Mouse (Mus musculus) forebrain, embryonic 15.5 days (tissue): ENCODE data around the gene Cln6. TPM values are rescaled to one million over a fixed set of nuclear protein-coding genes. Genes with fewer than 3 reads are reported as not detected.
"Not testable (repeated sequence)": the region's sequence is repeated elsewhere in the genome, so short reads cannot be mapped to it uniquely, and the experiment has no call there.

Experiments
- ATAC-seq: fragments of 200-750 bp; cut with Nextera tagmentation; replicated peaks from 2 replicates; pipeline ENCODE4 v1.8.0; 2017; ENCODE audit warnings: mild to moderate bottlenecking, moderate TSS enrichment, moderate library complexity
- H3K27ac ChIP-seq: fragments of 300-500 bp; sonication (generic); replicated peaks from 2 replicates; pipeline ENCODE4 v1.5.1; 2015; ENCODE audit warnings: mild to moderate bottlenecking, inconsistent platforms
- H3K27me3 ChIP-seq: fragments of 300-500 bp; sonication (generic); 2 replicates; pipeline ENCODE4 v1.6.1; 2015; ENCODE audit warnings: inconsistent platforms
- H3K36me3 ChIP-seq: fragments of 300-500 bp; sonication (generic); 2 replicates; pipeline ENCODE4 v1.6.1; 2015; ENCODE audit warnings: mild to moderate bottlenecking, inconsistent platforms
- H3K4me1 ChIP-seq: fragments of 300-500 bp; sonication (generic); 2 replicates; pipeline ENCODE4 v1.6.1; 2015; ENCODE audit warnings: inconsistent platforms
- H3K4me2 ChIP-seq: fragments of 300-500 bp; sonication (generic); replicated peaks from 2 replicates; pipeline ENCODE4 v1.6.1; 2015; ENCODE audit warnings: mild to moderate bottlenecking, inconsistent platforms
- H3K4me3 ChIP-seq: fragments of 300-500 bp; sonication (generic); 2 replicates; pipeline ENCODE4 v1.5.1; 2015; ENCODE audit warnings: mild to moderate bottlenecking, inconsistent platforms
- H3K9ac ChIP-seq: fragments of 300-500 bp; sonication (generic); replicated peaks from 2 replicates; pipeline ENCODE4 v1.6.1; 2015; ENCODE audit warnings: mild to moderate bottlenecking, inconsistent platforms
- H3K9me3 ChIP-seq: fragments of 300-500 bp; sonication (generic); 2 replicates; pipeline ENCODE4 v1.6.1; 2016; ENCODE audit warnings: inconsistent platforms
- WGBS: fragments of 180-500 bp; shearing (Covaris S2); methylation state at CpG from one replicate; pipeline ENCODE4 v1.1.7; 2015; ENCODE audit warnings: mixed read lengths; 5-methylcytosine and 5-hydroxymethylcytosine counted together
- polyA plus RNA-seq: library from polyadenylated mRNA; unstranded; fragments of >200 nt; fragmentation: Nextera tagmentation; extraction: Ambion mirVana; gene quantifications from 2 replicates; pipeline ENCODE4 v1.2.1, GENCODE M21; 2015

The Cln6 gene
- polyA plus RNA-seq = 5.4 and 5.9 TPM in 2 replicates

DNA sequence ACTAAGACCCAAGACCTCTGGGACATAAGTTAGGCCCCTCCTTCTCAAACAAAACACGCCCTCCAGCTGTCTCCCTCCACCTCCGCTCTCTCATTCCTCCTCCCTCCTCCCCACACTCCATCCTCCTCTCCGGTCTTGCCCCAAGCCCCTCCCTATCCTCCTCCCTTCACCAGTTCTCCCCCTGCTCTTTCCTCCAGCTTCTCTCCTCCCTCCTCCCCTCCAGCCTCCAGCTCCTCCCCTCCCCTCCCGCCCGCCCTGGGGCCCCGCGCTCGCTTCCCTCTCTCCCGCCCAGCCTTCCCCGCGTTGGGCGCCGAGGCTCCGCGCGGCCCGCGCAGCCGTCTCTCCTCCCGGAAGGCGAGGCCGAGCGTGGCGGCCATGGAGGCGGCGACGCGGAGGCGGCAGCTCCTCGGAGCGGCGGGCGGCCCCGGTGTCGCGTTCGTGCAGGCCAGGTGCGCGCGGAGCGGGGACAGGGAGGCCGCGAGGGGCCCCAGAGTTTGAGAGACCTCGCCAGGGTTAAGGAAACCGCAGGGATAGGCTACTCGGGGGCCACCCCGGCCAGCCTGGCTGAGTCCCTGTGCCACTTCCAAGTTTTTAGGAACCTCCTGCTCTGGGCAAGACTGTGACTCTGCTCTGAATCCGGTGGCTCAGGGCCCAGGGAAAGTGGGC lies at the start of gene Cln6:
Gene Cln6, plus strand, starts transcription at position 280 of the 666 bp plus-strand sequence.
- peak; percentile 83 for ATAC-seq
- Histone ChIP-seq H3K36me3 (no peaks in the 10 kb centered on the region), H3K27ac (peak within 1 kb of the TSS; percentile 76), H3K4me2 (peak within 1 kb of the TSS; percentile 85), H3K4me1 (peaks cover 14% of the 10 kb centered on the region), H3K4me3 (peak within 1 kb of the TSS; percentile 62), H3K9ac (peak within 1 kb of the TSS; percentile 80), H3K9me3 (no peaks in the 10 kb centered on the region), H3K27me3 (no peaks in the 10 kb centered on the region)
- 2% methylated on average over 41 of the region's 48 CpGs for WGBS

DNA sequence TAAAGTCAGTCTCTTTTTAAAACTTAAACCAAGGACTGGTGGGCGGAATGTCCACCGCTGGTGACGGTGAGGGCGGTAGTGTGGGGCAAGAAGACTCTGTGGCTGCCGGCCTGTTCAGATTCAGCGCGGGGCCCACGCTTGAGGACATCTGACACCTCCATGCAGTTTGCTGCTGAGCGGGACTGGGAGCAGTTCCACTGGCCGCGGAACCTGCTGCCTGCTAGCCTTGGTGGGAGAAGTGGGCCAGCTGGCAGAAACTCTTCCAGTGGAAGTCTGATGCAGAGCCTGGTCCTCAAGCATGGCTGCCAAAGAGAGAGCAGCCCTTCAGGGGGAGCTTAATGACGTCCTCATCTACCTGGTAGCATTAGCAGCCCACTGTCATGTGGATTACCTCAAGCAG lies 48.7 kb upstream of the Cln6 start:
- H3K9ac ChIP-seq = no peak overlapping the region
- no peaks in the 10 kb centered on the region for H3K27me3 ChIP-seq
- whole genome bisulfite sequencing = 91% methylated on average over 12 of the region's 12 CpGs
- H3K4me3 ChIP-seq = no peak overlapping the region
- H3K36me3 ChIP-seq = peaks cover 16% of the 10 kb centered on the region
- ATAC-seq = no peak
- H3K27ac ChIP-seq = no peak overlapping the region
- no peaks in the 10 kb centered on the region for H3K4me1 ChIP-seq
- no peaks in the 10 kb centered on the region for H3K9me3 ChIP-seq
- no peak overlapping the region for H3K4me2 ChIP-seq

DNA sequence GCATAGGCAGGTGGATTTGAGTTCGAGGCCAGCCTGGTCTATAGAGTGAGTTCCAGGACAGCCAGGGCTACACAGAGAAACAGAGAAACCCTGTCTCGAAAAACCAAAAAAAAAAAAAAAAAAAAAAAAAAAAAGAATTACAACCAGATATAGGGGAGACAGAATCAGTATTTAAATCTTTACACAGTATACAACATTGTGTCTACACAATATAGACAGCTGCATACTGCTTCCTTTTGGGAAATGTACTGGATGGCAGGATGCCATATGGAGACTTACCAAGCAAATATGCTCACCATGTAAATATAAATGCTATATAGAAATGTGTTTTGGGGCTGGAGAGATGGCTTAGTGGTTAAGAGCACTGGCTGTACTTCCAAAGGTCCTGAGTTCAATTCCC lies 39.4 kb upstream of the Cln6 start:
- 92% methylated on average over 2 of the region's 2 CpGs for WGBS
- not testable (repeated sequence) for H3K27me3 ChIP-seq, ATAC-seq

DNA sequence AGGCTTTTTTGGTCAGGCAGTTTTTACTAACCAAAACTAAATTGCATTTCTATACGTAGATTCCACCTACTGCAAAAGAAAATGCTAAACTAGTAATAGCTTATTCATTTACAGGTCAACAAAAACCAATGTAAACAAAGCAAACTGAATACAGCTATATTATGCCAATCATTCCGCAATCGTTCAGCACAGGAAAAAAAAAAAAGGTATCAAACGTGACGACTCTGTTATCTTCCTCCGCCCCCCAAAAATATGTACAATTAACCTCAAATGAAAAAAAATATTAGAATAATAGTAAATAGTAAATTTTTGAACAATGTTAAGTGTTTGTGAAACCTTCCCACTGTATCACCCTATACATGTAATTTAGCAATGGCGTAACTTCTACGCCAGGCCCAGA lies 28.5 kb upstream of the Cln6 start:
- Histone ChIP-seq H3K4me2 (peak overlapping the region; percentile 73), H3K9ac (peak overlapping the region; percentile 98), H3K4me3 (peak overlapping the region; percentile 99), H3K27me3 (no peaks in the 10 kb centered on the region), H3K4me1 (peaks cover 35% of the 10 kb centered on the region), H3K36me3 (no peaks in the 10 kb centered on the region), H3K27ac (no peak overlapping the region), H3K9me3 (no peaks in the 10 kb centered on the region)
- no peak for ATAC-seq
- WGBS = 14% methylated on average over 8 of the region's 8 CpGs

More for the DNA sequence above, 39.4 kb upstream of the Cln6 start:
- H3K4me3 ChIP-seq, H3K4me2 ChIP-seq, H3K4me1 ChIP-seq, H3K9ac ChIP-seq, H3K9me3 ChIP-seq, H3K27ac ChIP-seq: not testable (repeated sequence)
- H3K36me3 ChIP-seq = peaks cover 27% of the 10 kb centered on the region

DNA sequence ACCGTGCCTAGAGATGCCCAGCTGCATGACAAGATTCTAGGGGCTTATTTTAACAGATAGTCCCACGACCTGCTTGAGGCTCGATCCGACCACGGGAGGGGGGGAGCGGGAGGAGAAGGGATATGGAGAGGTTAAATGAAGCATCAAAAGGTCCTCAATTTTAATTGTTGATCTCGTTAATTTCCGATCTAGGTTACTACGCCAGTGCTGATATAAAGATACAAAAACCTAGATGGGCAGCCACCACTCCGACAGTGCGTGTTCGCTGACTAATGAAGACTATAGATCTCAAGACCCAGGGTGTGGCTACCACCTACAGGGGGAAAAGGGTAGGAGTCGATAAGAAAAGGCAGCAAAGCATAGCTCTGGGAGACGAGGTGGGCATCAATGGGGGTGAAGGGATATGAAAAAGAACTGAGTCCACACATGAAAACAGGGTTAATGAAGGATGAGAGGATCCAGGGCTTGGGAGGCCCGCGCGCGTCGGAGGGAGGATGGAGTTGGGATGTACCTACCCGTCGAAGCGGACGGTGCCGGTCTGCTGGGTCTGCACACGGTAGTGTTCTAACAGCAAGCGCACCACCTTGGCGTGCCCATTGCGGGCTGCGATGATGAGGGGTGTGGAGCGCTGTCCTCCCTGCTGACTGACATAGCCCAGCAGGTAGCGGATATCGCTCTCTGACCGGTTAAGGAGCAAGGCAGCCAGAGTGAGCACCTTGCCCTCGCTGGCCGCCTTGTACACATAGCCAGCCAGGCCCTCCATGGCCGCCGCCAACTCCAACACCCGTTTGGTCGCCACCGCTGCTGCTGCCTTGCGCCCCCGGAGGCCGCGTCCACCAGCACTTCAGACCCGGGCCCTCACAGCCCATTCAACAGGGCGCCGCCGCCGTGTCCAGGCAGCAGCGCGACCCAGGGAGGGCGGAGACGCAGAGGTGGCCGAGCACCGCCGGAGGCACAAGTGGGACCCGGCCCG lies 27.8 kb upstream of the Cln6 start:
- peak overlapping the region; percentile 98 for H3K27ac ChIP-seq
- H3K4me2 ChIP-seq = peak overlapping the region; percentile 73
- under 1% methylated on average over 58 of the region's 58 CpGs for WGBS

DNA sequence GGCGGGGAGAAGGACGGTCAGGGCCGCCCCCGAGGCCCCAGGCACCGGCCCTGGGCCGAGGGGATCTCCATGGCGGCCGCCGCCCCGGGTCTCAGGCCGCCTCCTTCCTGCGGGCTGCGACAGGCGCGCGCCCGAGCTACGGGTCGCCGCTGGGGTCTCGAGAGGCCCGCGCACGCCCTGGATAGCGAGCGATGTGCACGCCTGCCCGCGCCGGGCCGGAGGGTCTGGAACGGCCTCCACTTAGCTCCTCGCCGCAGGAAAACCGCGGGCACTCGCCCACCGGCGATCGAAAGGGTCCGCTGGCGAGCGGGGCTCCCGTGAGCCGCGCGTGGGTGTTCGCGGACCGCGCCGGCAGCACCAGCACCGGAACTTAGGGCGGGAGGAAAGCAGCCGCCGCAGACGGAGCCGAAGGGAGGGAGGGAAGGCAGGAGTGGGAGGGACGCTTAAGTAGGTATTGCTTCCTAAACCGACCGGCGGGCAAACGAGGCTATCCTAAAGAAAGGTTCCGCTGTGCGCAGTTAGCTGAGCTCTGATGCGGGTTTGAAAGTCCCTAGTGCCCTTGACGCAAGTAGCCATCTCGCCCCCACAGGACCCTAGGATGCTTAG lies 27.0 kb upstream of the Cln6 start, which contains the start of gene Fem1b:
Gene Fem1b, minus strand, starts transcription at position 419 of the 606 bp plus-strand sequence.
- peak within 1 kb of the TSS; percentile 99 for H3K4me3 ChIP-seq
- no peaks in the 10 kb centered on the region for H3K9me3 ChIP-seq
- peak within 1 kb of the TSS; percentile 73 for H3K4me2 ChIP-seq
- H3K4me1 ChIP-seq = peaks cover 35% of the 10 kb centered on the region
- ATAC-seq = peak; percentile 92
- no peaks in the 10 kb centered on the region for H3K27me3 ChIP-seq
- peak within 1 kb of the TSS; percentile 98 for H3K9ac ChIP-seq
- 1% methylated on average over 60 of the region's 68 CpGs for whole genome bisulfite sequencing
- no peaks in the 10 kb centered on the region for H3K36me3 ChIP-seq
- H3K27ac ChIP-seq = peak within 1 kb of the TSS; percentile 98

More for the DNA sequence above, 27.8 kb upstream of the Cln6 start:
- Histone ChIP-seq H3K9me3 (no peaks in the 10 kb centered on the region), H3K9ac (peak overlapping the region; percentile 98), H3K4me1 (peaks cover 35% of the 10 kb centered on the region), H3K4me3 (peak overlapping the region; percentile 99), H3K36me3 (no peaks in the 10 kb centered on the region), H3K27me3 (no peaks in the 10 kb centered on the region)
- ATAC-seq = peak; percentile 73

DNA sequence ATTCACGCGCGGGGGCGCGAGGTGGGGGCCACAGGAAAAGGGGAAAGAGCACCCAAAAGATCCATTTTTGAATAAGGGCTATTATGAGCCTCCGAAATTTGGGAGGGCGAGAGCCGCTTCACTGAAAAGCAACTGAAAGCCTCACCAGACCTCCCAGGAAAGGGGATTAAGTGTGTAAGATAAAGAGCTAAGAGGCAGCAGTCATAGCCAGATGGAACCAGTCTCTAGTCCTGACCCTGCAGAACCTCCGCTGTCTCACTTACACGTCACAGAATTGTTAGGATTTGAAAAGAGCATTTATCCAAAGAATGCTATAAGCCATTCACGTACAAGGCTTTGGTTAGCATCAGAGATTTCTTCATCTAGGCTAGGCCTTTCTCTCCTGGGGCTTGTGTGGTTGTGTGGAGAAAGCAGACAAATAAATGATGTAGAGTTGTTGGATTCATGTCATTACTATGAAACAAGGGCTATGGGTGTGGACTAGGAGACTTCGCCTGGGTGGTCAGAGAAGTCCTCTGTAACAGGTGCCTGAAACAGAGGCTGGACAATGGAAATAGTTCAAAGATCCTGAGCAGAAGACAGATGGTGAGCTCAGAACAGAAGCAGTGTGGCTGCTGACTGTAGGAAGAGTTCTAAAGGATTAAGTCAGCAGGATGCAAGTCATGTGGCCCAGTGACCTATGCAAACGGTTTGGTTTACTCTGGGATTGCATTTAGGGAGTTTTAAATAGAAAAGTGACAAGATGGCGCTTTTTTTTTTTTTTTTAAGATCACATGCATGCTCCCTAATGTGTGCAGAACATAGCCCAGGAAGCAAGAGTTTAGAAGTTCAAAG lies 26.2 kb upstream of the Cln6 start:
- peak; percentile 36; the same call in 1 of the 2 replicates for ATAC-seq
- Histone ChIP-seq H3K4me3 (peak overlapping the region; percentile 99), H3K4me2 (peak overlapping the region; percentile 73), H3K27me3 (no peaks in the 10 kb centered on the region), H3K9ac (peak overlapping the region; percentile 98), H3K9me3 (no peaks in the 10 kb centered on the region), H3K36me3 (no peaks in the 10 kb centered on the region), H3K4me1 (peaks cover 39% of the 10 kb centered on the region), H3K27ac (peak overlapping the region; percentile 98)
- 8% methylated on average over 14 of the region's 14 CpGs for WGBS

DNA sequence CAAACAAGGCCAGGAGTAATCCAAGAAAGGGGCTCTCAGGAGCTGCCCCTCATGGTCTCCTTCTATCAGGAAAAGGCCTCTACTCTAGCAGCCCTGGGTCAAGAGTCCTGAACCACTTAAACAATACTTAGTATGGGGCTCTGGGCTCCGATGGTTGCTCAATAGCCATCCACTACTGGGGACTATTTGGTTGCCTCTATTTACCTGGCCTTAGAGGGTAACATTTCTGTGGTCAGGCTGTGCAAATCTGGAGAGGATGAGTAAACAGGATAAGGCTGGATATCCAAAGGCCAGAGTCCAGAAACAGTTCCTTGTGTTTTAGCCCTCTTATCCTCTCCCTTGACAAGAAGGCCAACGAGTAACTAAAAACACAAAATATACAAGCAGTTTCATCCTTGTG lies 23.8 kb upstream of the Cln6 start:
- Histone ChIP-seq H3K27ac (no peak overlapping the region), H3K9ac (no peak overlapping the region), H3K4me2 (no peak overlapping the region), H3K36me3 (no peaks in the 10 kb centered on the region), H3K9me3 (no peaks in the 10 kb centered on the region), H3K4me1 (peaks cover 25% of the 10 kb centered on the region), H3K27me3 (no peaks in the 10 kb centered on the region), H3K4me3 (no peak overlapping the region)
- WGBS = 83% methylated on average over 2 of the region's 2 CpGs
- no peak for ATAC-seq

DNA sequence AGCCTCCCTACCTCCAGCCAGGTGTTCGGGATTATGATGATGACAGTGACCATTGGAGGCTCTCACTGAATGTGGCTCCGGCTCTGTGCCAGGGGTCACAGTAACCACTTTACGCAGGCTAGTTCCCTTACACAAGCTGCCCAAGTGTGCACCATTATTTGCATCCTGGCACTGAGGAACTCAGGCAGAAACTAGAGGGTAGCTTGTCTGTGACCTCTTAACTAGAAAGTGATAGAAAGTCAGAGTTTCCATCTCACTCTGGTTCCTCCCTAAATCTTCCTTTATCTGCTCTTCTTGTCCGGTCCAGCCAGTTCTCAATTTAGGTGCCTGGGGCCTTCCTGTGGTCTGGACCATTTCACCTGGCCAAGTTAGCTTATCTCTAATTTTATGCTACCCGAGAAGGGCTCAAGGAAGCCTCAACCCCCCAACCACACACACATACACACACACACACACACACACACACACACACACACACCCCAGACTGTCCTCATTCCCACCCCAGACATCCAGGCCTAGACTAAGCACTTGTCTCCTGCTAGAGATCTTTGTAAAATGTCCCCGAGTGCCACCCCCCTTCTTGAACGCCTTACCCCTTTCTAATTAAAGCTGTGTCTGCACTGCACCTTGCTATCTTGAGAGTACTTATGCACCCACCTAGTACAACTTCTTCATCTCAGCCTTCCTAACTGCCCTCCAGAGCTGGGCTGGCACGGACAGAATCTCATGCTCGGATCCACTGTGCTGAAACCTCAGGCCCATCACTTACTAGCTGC lies 22.1 kb upstream of the Cln6 start:
- Histone ChIP-seq H3K4me3 (no peak overlapping the region), H3K36me3 (no peaks in the 10 kb centered on the region), H3K9ac (no peak overlapping the region), H3K9me3 (no peaks in the 10 kb centered on the region), H3K27me3 (no peaks in the 10 kb centered on the region), H3K4me1 (peaks cover 18% of the 10 kb centered on the region), H3K4me2 (no peak overlapping the region), H3K27ac (peak overlapping the region; percentile 17; the same call in 1 of the 2 replicates)
- 83% methylated on average over 9 of the region's 9 CpGs for WGBS
- no peak for ATAC-seq

DNA sequence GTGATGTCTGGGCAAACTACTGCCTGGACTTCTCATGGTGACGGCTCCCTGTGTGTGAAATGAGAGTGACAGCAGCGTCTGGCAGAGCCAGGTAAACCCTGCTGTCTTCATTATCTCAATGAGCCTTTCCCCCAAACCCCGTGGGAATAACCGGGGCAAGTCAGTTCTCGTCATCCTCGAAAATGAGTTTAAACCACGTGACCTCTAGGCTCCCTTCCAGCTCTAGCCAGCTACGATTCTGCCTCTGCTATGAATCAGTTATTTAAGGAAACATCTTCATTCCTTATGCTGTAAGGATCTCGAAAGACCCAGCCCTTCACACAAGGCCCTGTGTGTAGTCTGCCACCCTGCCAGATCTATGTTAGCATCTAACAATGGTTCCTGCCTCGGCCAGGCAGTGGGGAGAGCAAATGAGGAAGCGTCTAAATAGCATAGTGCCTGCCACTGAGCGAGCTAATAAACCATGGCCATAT lies 21.4 kb upstream of the Cln6 start:
- peak overlapping the region; percentile 17 for H3K27ac ChIP-seq
- peak; percentile 29; the same call in 1 of the 2 replicates for ATAC-seq
- WGBS = 41% methylated on average over 12 of the region's 12 CpGs

More for the DNA sequence above, 21.4 kb upstream of the Cln6 start:
- no peaks in the 10 kb centered on the region for H3K9me3 ChIP-seq
- no peaks in the 10 kb centered on the region for H3K27me3 ChIP-seq
- peaks cover 17% of the 10 kb centered on the region for H3K4me1 ChIP-seq
- H3K4me2 ChIP-seq = no peak overlapping the region
- H3K9ac ChIP-seq = no peak overlapping the region
- no peaks in the 10 kb centered on the region for H3K36me3 ChIP-seq
- no peak overlapping the region for H3K4me3 ChIP-seq
